Mouse (Mus musculus) kidney, embryonic 14.5 days (tissue): ENCODE data around the gene Gm11562. TPM values are rescaled to one million over a fixed set of nuclear protein-coding genes. Genes with fewer than 3 reads are reported as not detected.
"Not testable (repeated sequence)": the region's sequence is repeated elsewhere in the genome, so short reads cannot be mapped to it uniquely, and the experiment has no call there.

Experiments
- ATAC-seq: fragments of 200-750 bp; cut with Nextera tagmentation; 2 replicates; pipeline ENCODE4 v1.8.0; 2017; ENCODE audit warnings: moderate number of reproducible peaks, mild to moderate bottlenecking, moderate TSS enrichment, moderate library complexity; ENCODE audit not compliant: low FRiP score, low TSS enrichment
- H3K27ac ChIP-seq: fragments of 300-500 bp; sonication (generic); 2 replicates; pipeline ENCODE4 v1.5.1; 2014; ENCODE audit warnings: low read depth, mild to moderate bottlenecking, low read length, moderate library complexity, mixed read lengths
- H3K27me3 ChIP-seq: fragments of 300-500 bp; sonication (generic); 2 replicates; pipeline ENCODE4 v1.6.1; 2014; ENCODE audit warnings: mild to moderate bottlenecking, low read length; ENCODE audit not compliant: control insufficient read depth, insufficient read depth
- H3K36me3 ChIP-seq: fragments of 300-500 bp; sonication (generic); 2 replicates; pipeline ENCODE4 v1.6.1; 2014; ENCODE audit warnings: low read length, mixed read lengths; ENCODE audit not compliant: control insufficient read depth, insufficient read depth
- H3K4me1 ChIP-seq: fragments of 300-500 bp; sonication (generic); 2 replicates; pipeline ENCODE4 v1.6.1; 2014; ENCODE audit warnings: low read length, mixed read lengths; ENCODE audit not compliant: control insufficient read depth, insufficient read depth
- H3K4me2 ChIP-seq: fragments of 300-500 bp; sonication (generic); replicated peaks from 2 replicates; pipeline ENCODE4 v1.6.1; 2014; ENCODE audit warnings: low read depth, mild to moderate bottlenecking, low read length
- H3K4me3 ChIP-seq: fragments of 300-500 bp; sonication (generic); 2 replicates; pipeline ENCODE4 v1.5.1; 2014; ENCODE audit warnings: mild to moderate bottlenecking, low read length
- H3K9ac ChIP-seq: fragments of 300-500 bp; sonication (generic); 2 replicates; pipeline ENCODE4 v1.6.1; 2014; ENCODE audit warnings: low read depth, mild to moderate bottlenecking, low read length, moderate library complexity
- H3K9me3 ChIP-seq: fragments of 300-500 bp; sonication (generic); 2 replicates; pipeline ENCODE4 v1.6.1; 2016; ENCODE audit warnings: low read length; ENCODE audit not compliant: control insufficient read depth
- WGBS: fragments of 180-500 bp; shearing (Covaris S2); extraction: QIAGEN DNeasy Blood & Tissue Kit; methylation state at CpG from one replicate; pipeline ENCODE4 v1.1.7; 2014; 5-methylcytosine and 5-hydroxymethylcytosine counted together
- polyA plus RNA-seq: library from polyadenylated mRNA; unstranded; fragments of >200 nt; fragmentation: Nextera tagmentation; extraction: Ambion mirVana; gene quantifications from 2 replicates; pipeline ENCODE4 v1.2.1, GENCODE M21; 2014

Gm11562 gene
- not detected in 2 replicates for polyA plus RNA-seq

- no peaks in the 10 kb centered on the region for H3K36me3 ChIP-seq
- ATAC-seq = no peak
- H3K27me3 ChIP-seq = no peaks in the 10 kb centered on the region
- 77% methylated on average over 2 of the region's 2 CpGs for WGBS
- H3K4me3 ChIP-seq = no peak within 1 kb of the TSS
- H3K9ac ChIP-seq = no peak within 1 kb of the TSS
- H3K4me1 ChIP-seq = no peaks in the 10 kb centered on the region
- H3K27ac ChIP-seq = no peak within 1 kb of the TSS
- H3K4me2 ChIP-seq = no peak within 1 kb of the TSS
- no peaks in the 10 kb centered on the region for H3K9me3 ChIP-seq
Measured at GRCm38 (mm10) chr11:99620335-99620734, at the start of gene Gm11562. TSS of gene Gm11562 (minus strand) at chr11:99620435.

- no peak within 1 kb of the TSS for H3K9ac ChIP-seq
- no peaks in the 10 kb centered on the region for H3K36me3 ChIP-seq
- H3K4me2 ChIP-seq = no peak within 1 kb of the TSS
- no peaks in the 10 kb centered on the region; the same call in 1 of the 2 replicates for H3K9me3 ChIP-seq
- no peak for ATAC-seq
- no peaks in the 10 kb centered on the region for H3K27me3 ChIP-seq
- H3K4me1 ChIP-seq = no peaks in the 10 kb centered on the region
- H3K4me3 ChIP-seq = no peak within 1 kb of the TSS
- H3K27ac ChIP-seq = no peak within 1 kb of the TSS
Measured at GRCm38 (mm10) chr11:99665860-99666259, 45.6 kb upstream of the Gm11562 start, which contains the start of gene Krtap4-6. TSS of gene Krtap4-6 (minus strand) at chr11:99665960.

GRCm38 (mm10) chr11:99662802-99663201 is 42.6 kb upstream of the Gm11562 start:
- H3K9me3 ChIP-seq = no peaks in the 10 kb centered on the region; the same call in 1 of the 2 replicates
- ATAC-seq = no peak
- H3K4me1 ChIP-seq = no peaks in the 10 kb centered on the region
- no peaks in the 10 kb centered on the region for H3K36me3 ChIP-seq
- no peak overlapping the region for H3K9ac ChIP-seq
- 81% methylated on average over 10 of the region's 10 CpGs for WGBS
- H3K27ac ChIP-seq = no peak overlapping the region
- H3K4me3 ChIP-seq = no peak overlapping the region
- H3K4me2 ChIP-seq = no peak overlapping the region
- H3K27me3 ChIP-seq = no peaks in the 10 kb centered on the region

- no peak overlapping the region for H3K27ac ChIP-seq
- no peak overlapping the region for H3K9ac ChIP-seq
- H3K36me3 ChIP-seq = no peaks in the 10 kb centered on the region
- no peak overlapping the region for H3K4me2 ChIP-seq
- no peaks in the 10 kb centered on the region for H3K27me3 ChIP-seq
- no peaks in the 10 kb centered on the region; the same call in 1 of the 2 replicates for H3K9me3 ChIP-seq
- no peak for ATAC-seq
- H3K4me3 ChIP-seq = no peak overlapping the region
- 74% methylated on average over 4 of the region's 4 CpGs for WGBS
- H3K4me1 ChIP-seq = no peaks in the 10 kb centered on the region
Measured at GRCm38 (mm10) chr11:99659256-99659655, 39.0 kb upstream of the Gm11562 start.

GRCm38 (mm10) chr11:99658467-99659010 is 38.3 kb upstream of the Gm11562 start, which contains the start of gene Gm11563:
TSS of gene Gm11563 (minus strand) at chr11:99658960.
- H3K9ac ChIP-seq, H3K4me3 ChIP-seq, H3K27me3 ChIP-seq, H3K36me3 ChIP-seq, ATAC-seq, H3K27ac ChIP-seq, H3K4me1 ChIP-seq, H3K4me2 ChIP-seq, H3K9me3 ChIP-seq: not testable (repeated sequence)
- 56% methylated on average over 10 of the region's 10 CpGs for WGBS

- Histone ChIP-seq H3K36me3 (no peaks in the 10 kb centered on the region), H3K4me2 (no peak overlapping the region), H3K27ac (no peak overlapping the region), H3K27me3 (no peaks in the 10 kb centered on the region), H3K4me1 (no peaks in the 10 kb centered on the region), H3K9me3 (no peaks in the 10 kb centered on the region; the same call in 1 of the 2 replicates), H3K9ac (no peak overlapping the region), H3K4me3 (no peak overlapping the region)
- 45% methylated on average over 5 of the region's 5 CpGs for WGBS
- ATAC-seq = no peak
Measured at GRCm38 (mm10) chr11:99657051-99657450, 36.8 kb upstream of the Gm11562 start.

- H3K9ac ChIP-seq = no peak within 1 kb of the TSS
- H3K4me3 ChIP-seq = no peak within 1 kb of the TSS
- ATAC-seq = no peak
- H3K9me3 ChIP-seq = no peaks in the 10 kb centered on the region
- no peaks in the 10 kb centered on the region for H3K36me3 ChIP-seq
- no peaks in the 10 kb centered on the region for H3K4me1 ChIP-seq
- 90% methylated on average over 2 of the region's 2 CpGs for WGBS
- no peak within 1 kb of the TSS for H3K4me2 ChIP-seq
- H3K27me3 ChIP-seq = no peaks in the 10 kb centered on the region
- no peak within 1 kb of the TSS for H3K27ac ChIP-seq
Measured at GRCm38 (mm10) chr11:99650136-99650535, 29.9 kb upstream of the Gm11562 start, which contains the start of gene Gm11555. TSS of gene Gm11555 (minus strand) at chr11:99650236.

- Histone ChIP-seq H3K27me3 (no peaks in the 10 kb centered on the region), H3K9ac (no peak overlapping the region), H3K4me2 (no peak overlapping the region), H3K27ac (no peak overlapping the region), H3K4me1 (no peaks in the 10 kb centered on the region), H3K9me3 (no peaks in the 10 kb centered on the region), H3K36me3 (no peaks in the 10 kb centered on the region), H3K4me3 (no peak overlapping the region)
- no peak for ATAC-seq
- WGBS = 83% methylated on average over 15 of the region's 15 CpGs
Measured at GRCm38 (mm10) chr11:99646444-99646843, 26.2 kb upstream of the Gm11562 start.

GRCm38 (mm10) chr11:99644351-99644750 is 24.1 kb upstream of the Gm11562 start:
- ATAC-seq = no peak
- Histone ChIP-seq H3K4me1 (no peaks in the 10 kb centered on the region), H3K4me2 (no peak overlapping the region), H3K36me3 (no peaks in the 10 kb centered on the region), H3K27me3 (no peaks in the 10 kb centered on the region), H3K27ac (no peak overlapping the region), H3K4me3 (no peak overlapping the region), H3K9me3 (no peaks in the 10 kb centered on the region), H3K9ac (no peak overlapping the region)
- WGBS = 81% methylated on average over 3 of the region's 3 CpGs
